Comparison of ENCODE assay signal across 26 mouse cellular contexts in the genomic region with DNA sequence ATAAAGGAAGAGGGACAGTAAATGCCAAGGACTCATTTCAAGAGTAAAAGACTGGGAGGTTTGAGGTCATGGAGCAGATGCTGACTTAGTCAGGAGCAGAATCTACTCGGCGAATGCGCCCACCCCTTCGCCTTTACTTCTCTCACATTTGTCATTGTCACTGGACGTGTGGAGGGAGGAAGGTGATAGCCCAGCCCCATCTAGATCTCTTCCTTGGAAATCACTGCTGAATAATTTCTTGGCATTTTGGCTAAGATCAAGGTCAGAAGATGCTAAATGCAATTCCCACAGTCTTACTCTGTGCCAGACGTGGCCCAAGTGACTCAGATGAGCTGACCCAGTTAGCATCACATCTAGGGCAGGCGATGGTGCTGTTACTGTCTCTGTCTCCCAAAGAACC. TPM values are rescaled to one million over a fixed set of nuclear protein-coding genes. Genes with fewer than 3 reads are reported as not detected.
DNase-seq lines count a peak whose midpoint lies in the region; ATAC-seq and TF ChIP-seq lines count a peak whose summit lies in the region.
"Had no signal": no experiment of that assay in that cellular context is flagged by ENCODE, and none has a peak within 500 bp of the region (broad histone marks: within the 10 kb centered on the region; RNA-seq: fewer than 3 reads in every experiment).

No protein-coding gene starts in this region.

- H3K27ac ChIP-seq in left cerebral cortex, adult 2 months, result no peak overlapping the region
- H3K27ac ChIP-seq: embryonic facial prominence, embryonic 12.5 days; embryonic facial prominence, embryonic 15.5 days; heart, embryonic 15.5 days; hindbrain, embryonic 10.5 days; hindbrain, embryonic 13.5 days; intestine, embryonic 15.5 days had no signal

- intact Hi-C loops in left cerebral cortex, adult 2 months (cut with DNase I), result loop anchor here (5.0 to 10.0 kb wide), 2 partner anchors 134 to 454 kb away; partner anchors contain the start of genes Mob1a and Mthfd2

- no peak for TF ChIP-seq CTCF in left cerebral cortex, adult 2 months (IDR thresholded peaks at IDR 0.05)

- 0 out of 2 replicates have a peak, but pooled peaks have one; percentile 24 for ATAC-seq in frontal cortex, adult (ENCODE audit: low TSS enrichment)
- ATAC-seq: forebrain, embryonic 14.5 days; forebrain, postnatal 0 days; hindbrain, embryonic 16.5 days; intestine, embryonic 15.5 days; Patski had no signal

- DNase-seq in frontal cortex, postnatal 14 days (ENCODE audit: low spot score in 2 of 2), result no peak
- DNase-seq in right cerebral cortex, adult 18-20 months, result peak; percentile 24
- no peak for DNase-seq in right cerebral cortex, postnatal 36 days (ENCODE audit: low spot score in 2 of 2)
- DNase-seq in adrenal gland, postnatal 14 days, result peak; percentile 61
- DNase-seq in brain, adult 2 months (ENCODE audit: low read depth, low spot score), result peak; percentile 64
- no peak for DNase-seq in embryo, embryonic 10.5 days (ENCODE audit: low spot score)
- DNase-seq in left cerebral cortex, adult 2 months (ENCODE audit: extremely low spot score in 1 of 2, low spot score in 2 of 2), result no peak

- H3K4me3 ChIP-seq in left cerebral cortex, adult 2 months, result no peak overlapping the region
- H3K4me3 ChIP-seq: embryonic facial prominence, embryonic 12.5 days; embryonic facial prominence, embryonic 15.5 days; heart, embryonic 12.5 days; heart, embryonic 15.5 days; hindbrain, embryonic 10.5 days; hindbrain, embryonic 13.5 days; intestine, embryonic 15.5 days had no signal

RNA-seq across cellular contexts. Expression of gene Tex261, which starts 2.7 kb away (rescaled TPM):
- total RNA-seq in adrenal gland, postnatal 14 days (2021), result 111 and 143 TPM in 2 replicates
- 10 to 100 TPM; 49.1 to 53.9 TPM for total RNA-seq in left cerebral cortex, adult 2 months (2021)

RNA-seq across cellular contexts. Expression of gene Ankrd53, which starts 15.9 kb away (rescaled TPM):
- total RNA-seq in adrenal gland, postnatal 14 days (2021), result 0.23 TPM in 1 of 2 replicates, not detected in the other
- not detected for total RNA-seq in left cerebral cortex, adult 2 months (2021)
- total RNA-seq: forebrain, postnatal 0 days; G1E; gastrocnemius, adult 18-20 months; gastrocnemius, postnatal 14 days; gastrocnemius, postnatal 4 days; heart, postnatal 10 days; heart, postnatal 36 days had no signal

RNA-seq across cellular contexts. Expression of gene Nagk, which starts 16.5 kb away (rescaled TPM):
- 37.6 and 42.1 TPM in 2 replicates for total RNA-seq in adrenal gland, postnatal 14 days (2021)
- total RNA-seq in left cerebral cortex, adult 2 months (2021), result 10 to 100 TPM; 48.2 to 50.3 TPM

RNA-seq across cellular contexts. Expression of gene Atp6v1b1, which starts 35.5 kb away (rescaled TPM):
- total RNA-seq in adrenal gland, postnatal 14 days (2021), result not detected in 2 replicates
- under 1 TPM in 1 of 2 experiments, not detected in 1; 0.20 TPM for total RNA-seq in left cerebral cortex, adult 2 months (2021)
- total RNA-seq: CH12.LX; gastrocnemius, adult 18-20 months; gastrocnemius, postnatal 14 days; gastrocnemius, postnatal 4 days; heart, postnatal 10 days; heart, postnatal 36 days had no signal

RNA-seq across cellular contexts. Expression of gene Paip2b, which starts 53.2 kb away (rescaled TPM):
- total RNA-seq in adrenal gland, postnatal 14 days (2021), result 25.2 and 35.1 TPM in 2 replicates
- total RNA-seq in left cerebral cortex, adult 2 months (2021), result 10 to 100 TPM; 47.7 to 61.7 TPM

Comparison
In these comparisons a context has a peak if more than half of its experiments do, and no peak if none do; other contexts are left out.
1. DNase-seq: peak in right cerebral cortex, adult 18-20 months (single experiment), adrenal gland, postnatal 14 days (single experiment) and brain, adult 2 months (single experiment); none in frontal cortex, postnatal 14 days (0 of 2), right cerebral cortex, postnatal 36 days (0 of 2), embryo, embryonic 10.5 days (single experiment) and left cerebral cortex, adult 2 months (0 of 2).